Mouse (Mus musculus): ENCODE data around the gene Igfbp4. TPM values are rescaled to one million over a fixed set of nuclear protein-coding genes. Genes with fewer than 3 reads are reported as not detected.

The Igfbp4 gene
- total RNA-seq, 1 experiment from 2014 or later: 5.5 TPM

- no peak for ATAC-seq (replicated peaks; ENCODE audit: insufficient number of reproducible peaks, low FRiP score, low TSS enrichment, poor library complexity, severe bottlenecking)
These were observed 584 bp upstream of the Igfbp4 start for GRCm38 (mm10) chr11:99040346-99040974.

GRCm38 (mm10) chr11:99041841-99042780 is 1.1 kb downstream of the Igfbp4 start:
- no peak for ATAC-seq (replicated peaks; ENCODE audit: insufficient number of reproducible peaks, low FRiP score, low TSS enrichment, poor library complexity, severe bottlenecking)

DNA sequence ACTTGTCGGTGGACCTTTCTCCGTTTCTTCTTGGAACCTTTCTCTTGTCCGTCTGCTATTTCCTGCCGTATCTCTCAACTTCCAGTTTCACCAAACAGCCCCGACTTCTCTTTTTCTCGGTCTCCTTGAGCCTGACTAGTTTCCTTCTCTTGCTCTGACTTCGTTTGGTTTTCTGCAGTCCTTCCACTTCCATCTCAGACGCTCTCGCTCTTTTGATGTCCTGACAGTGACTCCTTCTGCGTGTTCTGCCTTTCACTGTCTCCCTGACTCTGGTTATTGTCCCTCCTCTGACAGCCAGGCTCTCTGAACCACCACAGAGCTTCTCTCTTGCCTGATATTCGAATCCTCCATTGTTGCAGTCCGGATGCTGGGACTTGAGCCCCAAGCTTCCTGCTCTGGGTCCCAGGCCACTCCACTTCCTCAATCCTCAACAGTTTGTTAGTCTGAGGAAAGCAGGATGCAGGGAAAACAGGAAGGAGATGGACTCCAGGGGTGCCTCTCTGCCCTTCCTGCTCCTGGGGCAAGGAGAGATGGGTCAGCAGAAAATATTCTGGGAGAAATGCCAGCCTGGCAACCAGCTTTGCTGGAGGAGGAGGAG is 1.9 kb downstream of the Igfbp4 start:
- ATAC-seq (replicated peaks; ENCODE audit: insufficient number of reproducible peaks, low FRiP score, low TSS enrichment, poor library complexity, severe bottlenecking): no peak

GRCm38 (mm10) chr11:99043632-99044031 is 2.6 kb downstream of the Igfbp4 start:
- no peak for ATAC-seq (replicated peaks; ENCODE audit: insufficient number of reproducible peaks, low FRiP score, low TSS enrichment, poor library complexity, severe bottlenecking)

GRCm38 (mm10) chr11:99044306-99044705 is 3.3 kb downstream of the Igfbp4 start:
- ATAC-seq (replicated peaks; ENCODE audit: insufficient number of reproducible peaks, low FRiP score, low TSS enrichment, poor library complexity, severe bottlenecking): no peak

DNA sequence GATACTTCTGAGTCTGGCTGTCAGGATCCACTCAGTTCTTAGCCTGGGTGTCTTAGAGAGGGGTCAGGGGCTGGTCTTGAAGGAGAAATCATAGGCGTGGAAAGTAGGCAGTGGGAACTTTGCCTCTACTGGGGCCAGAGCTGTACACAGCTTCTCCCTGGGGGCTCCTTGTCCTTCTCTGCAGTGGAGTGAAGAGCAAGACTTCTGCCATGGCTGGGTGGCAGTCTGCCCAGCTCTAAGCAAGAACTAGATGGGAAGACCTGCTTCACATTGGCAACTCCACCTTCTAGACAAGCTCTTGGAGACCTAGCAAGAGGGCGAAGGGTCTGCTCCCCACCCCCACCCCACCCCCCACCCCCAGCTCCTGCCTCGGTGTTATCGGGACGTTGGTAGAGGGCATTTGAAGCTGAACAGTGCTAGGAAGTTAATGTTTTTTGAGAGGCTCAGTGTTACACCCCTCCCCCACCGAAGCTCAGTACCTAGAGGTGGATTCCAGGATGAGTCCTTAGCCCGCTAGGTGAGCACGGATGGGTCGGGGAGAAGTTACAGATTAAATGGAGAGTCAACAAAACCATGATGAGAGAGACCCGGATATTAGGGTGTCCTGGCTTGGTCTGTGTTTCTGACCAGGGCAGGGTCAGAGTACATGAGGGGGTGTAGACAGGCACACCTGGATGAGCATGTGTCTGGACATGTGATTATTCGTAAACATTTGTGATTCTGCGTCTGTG is 4.3 kb downstream of the Igfbp4 start:
- ATAC-seq (replicated peaks; ENCODE audit: insufficient number of reproducible peaks, low FRiP score, low TSS enrichment, poor library complexity, severe bottlenecking): no peak

GRCm38 (mm10) chr11:99047120-99047519 is 6.1 kb downstream of the Igfbp4 start:
- no peak for ATAC-seq (replicated peaks; ENCODE audit: insufficient number of reproducible peaks, low FRiP score, low TSS enrichment, poor library complexity, severe bottlenecking)

DNA sequence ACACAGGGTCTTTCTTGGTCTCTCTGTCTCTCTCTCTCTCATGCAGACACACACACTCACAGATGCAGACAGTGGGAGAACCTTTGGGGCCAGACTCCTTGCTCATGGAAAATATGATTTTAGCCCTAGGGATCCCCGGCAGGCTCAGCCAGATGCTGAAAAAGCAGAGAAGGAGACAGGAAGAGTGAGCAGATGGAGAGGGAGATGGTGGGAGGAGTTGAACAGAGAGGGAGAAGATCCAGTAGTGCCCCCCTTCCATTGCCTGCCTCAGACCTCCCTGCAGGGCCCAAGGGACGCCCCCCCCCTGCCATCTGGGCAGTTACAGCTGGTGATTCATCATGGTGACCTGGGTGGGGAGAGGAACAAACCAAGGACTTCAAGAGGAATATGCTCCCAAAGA is 6.6 kb downstream of the Igfbp4 start:
- ATAC-seq (replicated peaks; ENCODE audit: insufficient number of reproducible peaks, low FRiP score, low TSS enrichment, poor library complexity, severe bottlenecking): no peak

DNA sequence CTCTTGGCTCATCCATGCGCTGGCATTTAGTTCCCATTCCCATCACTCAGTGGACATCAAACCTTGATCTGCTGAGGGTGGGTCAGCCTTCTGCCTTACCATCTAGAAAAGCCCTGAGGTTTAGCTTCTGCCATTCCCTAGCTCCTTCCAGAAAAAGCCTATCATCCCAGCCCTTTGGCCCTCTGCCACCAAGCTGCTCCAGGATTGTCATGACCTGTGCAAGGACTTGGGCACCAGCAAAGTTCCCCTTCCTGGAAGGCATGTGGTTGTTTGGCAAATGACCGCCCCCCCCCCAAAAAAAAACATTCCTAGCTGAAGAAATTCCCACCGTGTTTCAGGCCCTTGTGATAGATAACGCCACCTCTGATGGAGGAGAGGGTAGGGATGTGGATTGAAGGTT is 14.1 kb downstream of the Igfbp4 start:
- ATAC-seq (replicated peaks; ENCODE audit: insufficient number of reproducible peaks, low FRiP score, low TSS enrichment, poor library complexity, severe bottlenecking): no peak

- ATAC-seq (replicated peaks; ENCODE audit: insufficient number of reproducible peaks, low FRiP score, low TSS enrichment, poor library complexity, severe bottlenecking): no peak
These were observed 14.8 kb downstream of the Igfbp4 start for GRCm38 (mm10) chr11:99055571-99056452.

DNA sequence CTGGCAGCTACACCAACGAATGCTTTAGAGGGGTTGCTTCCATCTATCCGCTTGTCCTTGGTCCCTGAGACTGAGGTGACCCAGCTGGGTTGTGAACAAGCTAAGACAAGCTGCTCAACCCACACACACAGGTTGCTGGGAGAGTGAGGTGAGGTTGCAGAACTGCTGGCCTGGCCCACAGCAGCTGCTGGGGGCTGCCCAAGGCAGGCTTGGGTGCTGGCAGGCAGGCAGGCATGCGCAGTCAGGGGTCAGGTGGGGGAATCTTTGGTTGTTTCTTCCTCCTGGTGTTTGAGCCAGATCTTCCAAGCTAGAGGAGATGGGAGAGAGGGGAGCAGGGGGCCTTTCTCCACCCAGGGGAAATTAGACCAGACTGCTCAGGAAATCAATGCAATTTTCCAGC is 19.4 kb downstream of the Igfbp4 start:
- no peak for ATAC-seq (replicated peaks; ENCODE audit: insufficient number of reproducible peaks, low FRiP score, low TSS enrichment, poor library complexity, severe bottlenecking)

DNA sequence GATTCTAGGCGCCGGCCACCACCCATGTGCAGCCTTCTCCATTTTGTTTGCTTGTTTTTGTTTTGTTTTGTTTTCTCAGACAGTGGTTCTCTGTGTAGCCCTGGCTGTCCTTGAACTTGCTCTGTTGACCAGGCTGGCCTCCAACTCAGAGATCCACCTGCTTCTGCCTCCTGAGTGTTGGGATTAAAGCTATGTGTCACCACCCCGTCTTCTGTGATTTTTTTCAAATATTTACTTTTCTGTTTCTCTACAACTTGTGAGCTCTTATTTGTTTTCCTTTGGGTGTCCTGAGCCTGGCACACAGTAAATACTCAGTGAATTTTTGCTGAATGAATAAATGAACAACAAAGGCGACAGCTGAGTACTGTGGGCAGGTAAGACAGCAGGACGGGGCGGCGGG is 21.6 kb downstream of the Igfbp4 start:
- ATAC-seq (replicated peaks; ENCODE audit: insufficient number of reproducible peaks, low FRiP score, low TSS enrichment, poor library complexity, severe bottlenecking): no peak

DNA sequence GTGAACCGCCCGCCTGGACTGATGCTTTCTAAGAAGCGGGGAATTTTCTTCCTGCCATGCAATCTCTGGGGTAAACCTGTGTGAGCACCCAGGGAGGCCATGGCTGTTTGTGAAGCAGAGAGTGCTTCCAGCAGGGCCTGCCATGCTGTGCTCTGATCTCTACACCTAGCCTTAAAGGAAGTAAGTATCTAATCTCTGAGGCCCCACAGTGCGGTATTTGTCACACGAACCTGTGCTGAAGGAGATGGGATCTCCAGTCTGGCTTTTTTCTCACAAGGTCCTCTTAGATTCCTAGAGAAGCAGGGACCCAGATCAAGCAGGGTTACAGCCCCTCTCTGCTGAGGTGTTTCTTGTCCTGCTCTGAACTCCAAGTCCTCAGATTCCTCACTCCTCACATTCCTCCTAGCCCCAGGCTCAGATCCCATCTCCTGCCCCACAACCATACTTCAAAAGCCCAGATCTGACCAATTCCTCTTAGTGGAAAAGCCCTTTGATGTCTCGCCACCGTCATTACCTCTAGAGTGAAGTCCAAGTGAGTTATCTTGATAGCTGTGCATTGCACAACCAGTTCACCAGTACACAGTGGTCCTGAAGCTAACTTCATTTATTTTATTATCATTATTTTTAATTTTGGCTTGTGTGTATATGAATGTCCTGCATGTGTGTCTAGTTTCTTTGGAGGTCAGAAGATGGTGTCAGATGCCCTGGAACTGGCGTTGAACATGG is 22.5 kb downstream of the Igfbp4 start:
- no peak for ATAC-seq (replicated peaks; ENCODE audit: insufficient number of reproducible peaks, low FRiP score, low TSS enrichment, poor library complexity, severe bottlenecking)

DNA sequence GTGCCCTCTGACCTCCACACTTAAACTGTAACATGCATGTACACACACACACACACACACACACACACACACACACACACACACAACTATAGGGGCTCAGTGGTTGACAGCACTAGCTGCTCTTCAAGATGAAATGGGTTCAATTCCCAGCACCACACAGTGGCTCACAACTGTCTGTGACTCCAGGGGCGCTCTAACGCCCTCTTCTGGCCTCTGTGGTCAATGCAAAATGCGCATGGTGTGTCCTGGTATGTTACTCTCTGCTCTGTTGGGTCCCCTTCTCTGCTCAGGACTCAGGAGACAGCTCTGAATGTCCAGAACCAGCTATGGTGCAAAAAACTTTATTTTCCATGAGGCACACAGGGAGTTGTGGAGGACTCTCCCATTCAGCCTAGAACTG is 24.3 kb downstream of the Igfbp4 start:
- ATAC-seq (replicated peaks; ENCODE audit: insufficient number of reproducible peaks, low FRiP score, low TSS enrichment, poor library complexity, severe bottlenecking): no peak

GRCm38 (mm10) chr11:99065979-99066378 is 24.9 kb downstream of the Igfbp4 start:
- peak; percentile 64 for ATAC-seq (replicated peaks; ENCODE audit: insufficient number of reproducible peaks, low FRiP score, low TSS enrichment, poor library complexity, severe bottlenecking)

DNA sequence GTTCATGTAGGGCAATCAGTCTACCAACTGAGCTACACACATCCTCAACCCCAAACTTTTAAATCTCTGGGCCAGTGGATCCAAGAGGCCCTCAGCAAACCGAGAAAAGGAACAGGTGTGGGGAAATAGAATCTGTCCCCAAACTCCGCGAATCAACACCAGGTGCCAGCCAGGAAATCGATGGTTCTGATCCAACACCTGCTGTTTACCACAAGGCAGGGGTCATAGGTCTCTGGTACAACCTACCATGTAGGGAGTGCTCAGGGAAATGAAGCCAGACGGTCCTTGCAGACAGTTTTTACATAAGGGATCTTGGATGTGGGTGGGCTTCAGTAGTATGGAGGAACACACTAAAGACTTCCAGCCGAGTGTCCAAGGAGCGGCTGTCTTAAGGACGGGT is 26.5 kb downstream of the Igfbp4 start:
- ATAC-seq (replicated peaks; ENCODE audit: insufficient number of reproducible peaks, low FRiP score, low TSS enrichment, poor library complexity, severe bottlenecking): no peak

- peak; percentile 86 for ATAC-seq (replicated peaks; ENCODE audit: insufficient number of reproducible peaks, low FRiP score, low TSS enrichment, poor library complexity, severe bottlenecking)
These were observed 27.4 kb downstream of the Igfbp4 start for GRCm38 (mm10) chr11:99068455-99068854.

GRCm38 (mm10) chr11:99071866-99072265 is 30.8 kb downstream of the Igfbp4 start:
- ATAC-seq (replicated peaks; ENCODE audit: insufficient number of reproducible peaks, low FRiP score, low TSS enrichment, poor library complexity, severe bottlenecking): no peak

All from monocyte, adult 5-6 weeks (primary cell).